Mouse (Mus musculus) liver, embryonic 14.5 days (tissue): ENCODE results near the gene Lyst.

Source experiments
- CTCF ChIP-seq: IDR thresholded peaks from 2 replicates; pipeline ENCODE4 v1.5.1; 2016; ENCODE audit warnings: antibody characterized with exemption, low read depth, control low read depth
- EP300 ChIP-seq: IDR thresholded peaks from 2 replicates; pipeline ENCODE4 v1.6.1; 2016; ENCODE audit warnings: antibody characterized with exemption, low read depth

DNA sequence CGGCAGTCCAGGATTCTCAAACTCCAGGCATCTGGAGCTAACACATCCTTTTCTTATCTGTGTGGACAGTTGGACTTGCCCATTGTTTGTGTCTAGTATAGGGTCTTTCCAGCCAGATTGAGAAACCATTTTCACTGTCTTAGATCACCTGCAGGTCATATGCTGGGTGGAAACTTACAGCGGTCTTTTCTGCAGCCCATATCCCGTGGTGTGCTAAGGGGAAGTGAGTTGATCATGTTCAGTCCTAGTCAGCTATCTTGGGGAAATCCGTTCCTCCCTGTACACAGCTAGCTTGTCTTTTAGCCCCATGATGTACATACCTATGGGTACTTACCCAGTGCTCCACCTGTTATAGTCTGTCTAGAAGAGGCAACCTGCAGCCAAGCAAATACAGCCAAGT lies 197.9 kb downstream of the Lyst start:
- TF ChIP-seq EP300 (no peak), CTCF (no peak)
